Mouse (Mus musculus): Measurements from ENCODE around the gene 6330409D20Rik.

Gene 6330409D20Rik

DNA sequence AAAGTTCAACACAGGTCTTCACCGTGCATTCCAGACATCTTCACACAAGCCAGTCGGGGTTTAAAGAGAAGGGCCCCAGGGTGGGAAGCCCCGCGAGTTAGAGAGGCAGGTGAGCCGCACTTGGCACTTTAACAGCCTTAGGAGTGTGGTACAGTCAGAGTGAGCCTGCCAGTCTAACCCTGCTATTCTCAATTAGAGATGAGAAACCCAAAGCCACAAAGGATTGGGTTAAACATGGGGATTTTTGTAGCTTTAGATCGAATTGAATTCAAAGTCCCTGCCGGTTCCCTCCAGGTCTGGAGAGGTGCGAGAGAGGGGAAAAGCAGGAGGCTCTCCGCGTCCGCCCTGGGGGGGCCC is at the start of gene 6330409D20Rik:
TSS of gene 6330409D20Rik (minus strand) at position 101 of the 357 bp plus-strand sequence.
- no peak for DNase-seq

DNA sequence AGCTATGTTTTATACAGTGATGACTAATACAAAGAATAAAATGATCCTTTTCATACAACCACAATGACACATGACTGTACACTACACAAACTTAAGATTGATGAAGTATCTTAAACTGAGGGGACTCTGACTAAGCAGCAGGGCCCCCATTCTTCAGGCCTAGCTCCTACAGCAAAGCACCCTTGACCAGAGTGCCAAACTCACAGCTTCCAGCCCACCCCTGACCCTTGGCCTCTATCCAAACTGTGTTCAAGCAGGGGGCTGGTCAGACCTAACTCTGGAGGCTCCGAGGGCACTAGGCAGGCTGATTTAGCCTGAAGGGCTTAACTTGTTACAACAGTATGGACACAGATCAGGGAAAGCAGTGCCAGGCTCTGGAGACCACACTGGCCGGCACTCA is 47.8 kb upstream of the 6330409D20Rik start:
- no peak for DNase-seq

DNA sequence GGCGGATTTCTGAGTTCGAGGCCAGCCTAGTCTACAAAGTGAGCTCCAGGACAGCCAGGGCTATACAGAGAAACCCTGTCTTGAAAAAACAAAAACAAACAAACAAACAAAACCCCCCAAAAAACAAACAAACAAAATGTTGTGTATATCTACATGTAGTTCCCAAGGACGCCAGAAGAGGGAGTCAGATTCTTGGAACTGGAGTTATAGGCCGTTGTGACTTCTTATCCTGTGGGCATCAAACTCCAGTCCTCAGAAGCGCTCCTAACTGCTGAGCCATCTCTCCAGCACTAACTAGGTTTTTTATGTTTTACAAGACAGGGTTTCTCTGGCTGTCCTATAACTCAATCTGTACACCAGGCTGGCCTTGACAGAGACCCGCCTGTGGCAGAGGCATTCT is 46.4 kb upstream of the 6330409D20Rik start:
- peak; percentile 55 to 66 for DNase-seq

DNA sequence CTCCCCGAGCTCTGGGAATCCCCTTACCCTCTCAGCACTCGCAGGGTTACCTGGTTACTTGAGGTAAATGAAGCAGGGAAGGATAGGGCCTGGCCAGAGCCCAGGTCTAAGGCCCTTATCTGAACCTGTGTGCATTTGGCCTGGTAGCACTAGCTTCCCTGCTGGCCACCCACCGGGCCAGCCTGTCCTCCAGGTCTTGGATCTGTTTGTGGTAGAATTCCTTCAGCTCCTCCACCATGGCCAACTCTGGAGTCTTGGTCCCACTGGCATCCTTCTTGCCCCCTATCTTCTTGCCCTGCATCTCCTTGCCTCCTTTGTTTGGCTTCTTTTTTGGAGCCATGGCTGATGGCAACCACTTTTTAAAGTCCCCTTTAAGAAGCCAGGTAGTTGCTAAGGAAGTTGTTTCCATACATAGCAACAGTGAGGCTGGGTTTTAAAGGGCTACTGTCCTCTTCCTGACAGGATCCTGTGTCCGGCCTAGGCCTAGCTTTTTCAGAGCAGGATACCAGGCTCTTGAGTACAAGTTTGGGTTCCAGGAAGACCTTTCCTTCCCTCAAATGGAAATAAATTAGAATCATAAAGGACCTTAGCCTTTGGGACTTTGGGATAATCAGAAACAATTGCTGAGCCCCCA is 43.3 kb upstream of the 6330409D20Rik start, which contains the start of gene Cfap157:
TSS of gene Cfap157 (minus strand) at position 381 of the 634 bp plus-strand sequence.
- no peak for DNase-seq

DNA sequence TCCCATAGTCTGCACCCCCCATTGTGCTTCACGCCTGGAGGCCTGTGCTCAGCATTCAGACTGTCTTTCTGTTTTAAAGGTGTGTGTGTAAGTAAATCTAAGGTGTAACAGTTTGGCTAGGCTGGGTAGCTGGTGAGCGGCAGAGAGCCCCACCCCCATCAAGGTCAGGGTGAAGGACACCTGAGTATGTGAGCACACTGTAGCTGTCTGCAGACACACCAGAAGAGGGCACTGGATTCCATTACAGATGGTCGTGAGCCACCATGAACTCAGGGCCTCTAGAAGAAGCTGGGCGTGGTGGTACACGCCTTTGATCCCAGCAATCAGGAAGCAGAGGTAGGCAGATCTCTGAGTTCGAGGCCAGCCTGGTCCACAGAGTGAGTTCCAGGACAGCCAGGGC is 40.9 kb upstream of the 6330409D20Rik start:
- DNase-seq = peak in 1 of 2 experiments; percentile 3

DNA sequence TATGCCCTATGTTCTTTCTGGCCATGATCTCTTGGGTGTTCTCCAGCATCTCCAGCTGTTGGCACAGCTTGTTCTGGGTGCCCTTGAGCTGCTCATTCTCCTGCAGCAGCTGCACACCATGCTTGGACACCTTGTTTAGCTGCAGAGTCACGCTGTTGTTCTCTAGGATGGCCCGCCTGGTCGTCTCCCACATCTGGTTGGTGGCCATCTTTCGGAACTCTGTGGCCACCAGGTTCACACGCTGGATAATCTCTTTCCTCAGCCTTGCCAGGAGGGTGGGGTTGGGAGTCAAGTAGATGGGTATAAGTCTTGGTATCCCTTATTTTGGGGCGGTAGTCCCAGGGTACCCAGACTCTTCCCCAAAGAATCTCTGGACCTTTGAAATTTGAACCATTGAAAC is 38.9 kb upstream of the 6330409D20Rik start:
- no peak for DNase-seq

DNA sequence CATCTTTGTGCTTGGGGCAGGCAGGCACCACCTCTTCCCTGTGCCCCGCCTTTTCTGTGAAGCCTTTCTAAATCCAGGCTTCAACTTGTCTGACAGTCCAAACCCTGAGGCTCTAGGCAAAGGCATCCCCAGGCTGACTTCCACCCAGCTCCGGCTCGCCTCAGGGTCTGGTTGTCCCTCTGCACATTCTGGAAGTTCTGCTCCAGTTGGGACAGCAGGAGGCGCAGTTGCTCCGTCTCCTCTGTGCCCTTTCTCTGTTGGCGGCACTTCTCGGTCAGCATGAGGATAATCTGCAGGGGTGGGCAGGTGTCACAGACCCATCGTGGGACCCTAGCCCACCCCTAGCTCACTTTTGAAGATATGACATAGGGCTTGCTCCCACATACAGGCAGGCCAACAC is 38.3 kb upstream of the 6330409D20Rik start:
- DNase-seq = peak; percentile 73 to 81

DNA sequence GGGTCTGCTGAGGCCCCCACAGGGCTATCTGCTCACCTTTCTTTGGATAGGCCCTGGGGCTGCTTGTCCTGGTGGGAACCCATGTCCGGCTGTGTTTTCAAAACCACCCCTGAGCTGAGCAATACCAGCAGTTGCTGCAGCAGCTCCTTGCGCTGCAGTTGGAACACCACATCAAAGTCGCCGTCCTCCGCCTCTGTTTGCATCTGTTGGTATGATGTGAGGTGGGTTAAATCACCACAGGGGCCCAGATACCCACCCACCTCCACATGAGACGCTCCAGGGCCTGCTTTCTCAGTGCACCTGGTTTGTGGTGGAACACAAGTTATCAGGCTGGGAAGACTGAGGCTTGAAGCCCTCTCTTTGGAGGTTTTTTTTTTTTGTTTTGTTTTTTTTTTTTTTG is 37.3 kb upstream of the 6330409D20Rik start:
- no peak for DNase-seq

DNA sequence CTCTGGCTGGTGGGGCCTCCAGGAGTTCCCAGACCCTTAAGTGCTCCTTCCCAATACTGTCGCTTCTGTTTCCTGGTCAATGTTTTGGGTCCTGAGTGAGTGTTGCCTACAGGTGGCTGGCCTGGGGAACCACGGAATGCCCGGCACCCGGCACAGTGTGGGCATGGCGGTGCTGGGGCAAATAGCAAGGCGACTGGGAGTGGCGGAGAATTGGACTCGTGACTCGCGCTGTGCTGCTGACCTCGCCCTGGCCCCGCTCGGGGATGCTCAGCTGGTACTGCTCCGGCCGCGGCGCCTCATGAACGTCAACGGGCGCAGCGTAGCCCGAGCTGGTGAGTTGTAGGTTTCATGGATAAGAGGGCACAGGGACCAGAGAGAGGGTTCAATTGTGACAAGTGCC is 35.4 kb upstream of the 6330409D20Rik start:
- no peak for DNase-seq

DNA sequence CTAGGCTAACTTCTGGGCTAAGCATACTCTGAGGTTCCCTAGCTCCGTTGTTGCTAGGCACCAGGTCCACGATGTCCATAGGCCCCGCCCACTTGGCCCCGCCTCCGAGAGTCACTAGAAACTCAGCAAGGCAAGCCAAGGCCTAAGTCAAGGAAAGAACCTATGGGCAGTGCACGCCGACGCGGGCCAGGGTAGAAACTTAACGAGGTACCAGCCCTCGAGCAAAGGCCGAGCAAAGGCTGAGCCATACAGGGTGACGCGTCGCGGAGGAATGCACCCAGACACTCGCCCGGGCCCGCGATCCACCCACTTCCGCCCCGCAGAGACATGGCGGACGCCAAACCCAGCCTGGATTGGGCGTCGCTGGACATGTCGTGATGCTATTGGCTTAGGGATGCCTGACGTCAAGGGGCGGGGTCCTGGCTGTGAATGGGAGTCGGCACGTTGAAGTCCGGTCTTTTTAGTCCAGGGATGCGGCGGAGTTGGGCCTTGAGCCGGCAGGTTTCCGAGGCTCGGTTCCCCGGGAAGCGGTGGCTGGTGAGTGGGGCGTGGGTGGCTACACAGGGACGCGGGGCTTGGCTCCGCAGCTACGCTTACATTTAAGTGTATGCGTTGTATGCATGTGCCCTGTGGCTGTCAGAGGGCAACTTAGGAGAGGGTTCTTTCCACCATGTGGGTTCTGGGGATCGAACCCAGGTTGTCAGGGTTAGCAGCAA is 34.7 kb upstream of the 6330409D20Rik start, which contains the start of the genes Ttc16 and Ptrh1:
TSS of gene Ttc16 (minus strand) at position 275 of the 716 bp plus-strand sequence.
TSS of gene Ptrh1 (plus strand) at position 428 of the 716 bp plus-strand sequence.
- DNase-seq = peak; percentile 96 to 99

DNA sequence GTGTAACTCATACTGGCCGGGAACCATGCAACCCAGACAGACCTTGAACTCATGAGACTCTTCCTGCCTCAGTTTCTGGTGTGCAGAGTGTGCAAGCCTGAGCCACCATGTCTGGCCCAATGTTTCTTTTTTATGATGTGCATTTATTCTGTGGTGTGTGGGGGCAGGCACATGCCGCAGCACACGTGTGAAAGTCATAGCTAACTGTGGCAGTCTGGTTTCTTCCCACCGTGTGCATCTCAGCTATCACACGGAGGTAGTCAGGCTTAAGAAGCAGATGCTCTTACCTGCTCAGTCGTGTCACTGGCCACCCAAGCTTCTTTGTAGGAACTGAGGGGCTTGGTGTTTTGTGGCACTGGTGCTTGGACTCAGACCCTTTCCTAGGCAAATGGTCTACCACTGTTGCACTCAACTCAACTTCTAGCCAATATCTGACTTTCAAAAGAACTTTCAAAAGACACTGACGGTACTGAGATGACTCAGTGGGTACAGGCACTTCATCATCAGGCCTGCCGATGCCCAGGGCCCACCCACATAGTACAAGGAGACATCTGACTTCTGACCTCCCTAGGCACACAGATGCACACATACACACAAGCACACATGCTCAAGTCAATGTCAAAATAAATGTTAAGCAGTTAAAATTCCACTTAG is 31.9 kb upstream of the 6330409D20Rik start:
- DNase-seq = no peak

DNA sequence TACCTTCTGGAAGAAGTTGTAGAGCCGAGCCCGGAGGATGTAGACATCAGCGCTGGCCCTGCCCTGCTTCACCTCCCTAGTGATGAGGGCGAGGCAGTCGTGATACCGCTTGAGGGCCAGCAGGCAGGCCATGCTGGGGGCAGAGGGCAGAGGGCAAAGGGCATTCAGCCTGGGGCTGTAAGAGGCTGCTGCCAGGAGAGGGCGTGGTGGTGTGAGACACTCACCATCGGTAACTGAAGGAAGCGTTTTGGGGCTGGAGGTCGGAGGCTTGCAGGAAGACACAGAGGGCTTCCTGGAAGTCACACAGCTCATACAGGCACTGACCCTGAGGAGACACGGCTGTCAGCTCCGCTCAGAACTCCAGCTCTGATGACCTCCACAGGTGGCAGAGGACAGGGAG is 31.1 kb upstream of the 6330409D20Rik start:
- DNase-seq = no peak

DNA sequence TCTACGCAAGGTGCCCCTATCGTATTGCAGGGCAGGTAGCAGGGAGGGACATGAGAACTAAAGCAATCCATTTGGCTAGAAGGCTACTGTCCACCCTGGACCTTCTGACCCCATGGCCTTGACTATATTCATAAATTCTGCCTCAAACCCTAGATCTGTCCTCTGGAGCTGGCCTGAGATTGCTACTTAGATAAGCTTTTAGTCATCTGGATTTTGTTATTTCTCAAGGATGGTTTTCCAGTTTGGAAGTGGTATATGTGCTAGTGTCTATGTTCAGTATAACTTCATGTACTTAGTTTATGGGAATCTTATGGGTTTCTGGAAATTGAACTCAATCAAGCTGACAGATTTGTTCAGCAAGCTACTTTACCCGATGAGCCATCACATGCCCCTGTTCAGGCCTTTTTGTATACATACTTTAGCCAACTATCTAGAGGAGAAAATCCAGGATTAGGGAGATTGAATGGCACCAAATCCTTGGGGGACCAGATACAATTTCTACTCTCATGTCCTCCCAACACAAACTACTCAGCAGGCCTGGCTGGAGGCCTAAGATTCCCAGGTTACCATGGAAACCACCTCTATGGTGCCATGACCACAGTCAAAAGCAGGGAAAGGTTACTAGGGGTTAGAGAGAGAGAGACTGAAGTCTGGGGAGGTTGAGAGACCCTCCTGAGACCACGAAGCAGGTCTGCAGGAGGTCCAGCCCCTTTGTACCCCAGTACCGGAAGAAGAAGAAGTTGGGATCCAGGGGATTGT is 28.7 kb upstream of the 6330409D20Rik start:
- no peak for DNase-seq

DNA sequence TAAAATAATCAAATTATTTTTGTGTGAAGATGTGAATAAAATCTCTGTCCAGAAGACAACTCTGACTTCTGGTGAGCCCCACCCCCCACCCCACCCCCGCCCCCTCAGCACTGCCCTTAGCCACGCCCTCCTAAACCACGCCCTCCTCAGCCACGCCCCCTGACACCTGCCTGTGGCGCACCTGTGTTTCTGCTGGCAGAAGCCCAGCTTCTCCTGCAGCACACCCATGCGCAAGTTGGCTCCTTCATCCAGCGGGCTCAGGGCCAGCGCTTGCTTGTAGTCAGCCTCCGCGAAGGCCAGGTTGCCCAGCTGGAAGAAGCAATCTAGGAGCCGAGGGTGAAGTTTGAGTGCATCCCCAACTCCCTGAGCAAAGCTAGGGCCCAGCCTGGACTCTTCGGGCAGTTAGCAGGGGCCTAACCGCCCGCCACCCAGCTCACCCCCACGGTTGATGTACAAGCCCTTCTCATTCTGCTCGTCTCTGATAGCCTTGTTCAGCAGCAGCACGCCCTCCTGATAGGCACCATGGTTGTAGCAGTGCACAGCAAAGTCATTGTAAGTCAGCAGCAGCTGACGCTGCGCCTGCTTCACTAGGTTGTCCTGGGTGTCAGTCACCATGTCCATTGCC is 28.0 kb upstream of the 6330409D20Rik start:
- peak; percentile 57 to 64 for DNase-seq

DNA sequence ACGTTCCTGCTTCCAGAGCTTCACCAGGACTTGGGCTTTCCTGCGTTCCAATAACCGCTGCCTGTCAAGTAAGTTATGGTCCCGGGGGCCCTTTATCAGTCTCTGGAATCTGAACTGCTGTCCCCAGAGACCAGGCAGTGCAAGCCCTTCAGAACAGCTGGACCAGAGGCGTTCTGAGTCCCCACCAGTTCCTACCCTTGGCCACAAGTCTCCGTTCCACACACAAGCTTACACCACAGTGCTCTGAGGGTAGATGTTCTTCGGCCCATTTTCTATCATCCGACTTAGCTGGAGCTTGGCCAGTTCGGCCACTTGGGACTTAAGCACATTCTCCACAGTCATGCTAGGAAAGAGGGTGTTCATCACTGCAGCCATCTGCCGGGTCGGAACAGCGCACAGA is 26.4 kb upstream of the 6330409D20Rik start:
- DNase-seq = no peak

DNA sequence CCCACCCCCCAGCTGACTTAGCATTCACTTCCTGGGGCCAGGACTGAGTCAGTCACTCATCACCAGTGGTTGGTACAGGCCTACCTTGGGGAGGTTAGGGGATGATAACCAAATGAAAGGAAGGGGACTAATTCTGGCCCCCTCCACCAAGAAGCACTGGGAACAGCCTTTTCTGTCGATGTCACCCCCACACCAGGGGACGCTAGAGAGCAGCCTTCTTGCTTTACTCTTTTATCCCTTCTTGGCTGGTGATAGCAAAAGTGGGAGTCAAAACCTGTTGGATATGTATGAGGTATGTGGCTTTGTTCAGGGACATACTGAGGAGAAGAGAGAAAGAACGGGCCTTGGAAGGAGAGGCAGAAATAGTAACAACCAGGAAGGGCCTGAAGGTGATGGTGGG is 22.5 kb upstream of the 6330409D20Rik start:
- DNase-seq = peak in 1 of 2 experiments; percentile 1

DNA sequence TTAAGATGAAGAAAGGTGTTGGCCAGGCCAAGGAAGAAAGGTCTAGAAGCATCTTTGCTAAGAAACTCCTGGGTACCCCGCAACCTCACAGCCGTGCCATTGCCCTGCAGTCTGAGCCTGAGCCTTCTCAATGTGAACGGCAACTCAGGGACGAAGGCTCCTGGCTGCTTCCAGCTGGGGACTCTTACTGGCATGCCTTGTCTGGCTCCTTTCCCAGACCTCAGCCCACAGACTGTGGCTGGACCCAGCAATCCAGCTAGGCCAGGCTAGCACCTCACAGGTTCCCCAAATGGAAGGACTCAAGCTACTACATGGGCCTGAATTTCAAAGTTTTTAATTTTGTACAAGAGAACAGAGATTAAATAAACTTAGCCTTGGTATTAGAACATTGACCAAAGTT is 21.0 kb upstream of the 6330409D20Rik start:
- no peak for DNase-seq

DNA sequence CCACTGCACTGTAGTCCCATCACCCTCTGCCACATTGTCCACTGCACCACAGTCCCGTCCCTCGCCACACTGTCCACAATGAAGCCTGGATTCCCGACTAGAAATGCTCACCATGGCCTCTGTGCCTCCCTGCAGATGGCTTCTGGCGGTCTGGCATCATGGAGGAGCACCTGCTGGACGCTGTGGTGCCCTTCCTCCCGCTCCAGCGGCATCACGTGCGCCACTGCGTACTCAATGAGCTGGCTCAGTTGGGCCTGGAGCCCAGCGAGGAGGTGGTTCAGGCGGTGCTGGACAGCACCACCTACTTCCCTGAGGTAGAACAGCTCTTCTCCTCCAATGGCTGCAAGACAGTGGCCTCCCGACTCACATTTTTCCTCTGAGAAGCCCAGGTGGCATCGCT is 20.5 kb upstream of the 6330409D20Rik start:
- DNase-seq = no peak

DNA sequence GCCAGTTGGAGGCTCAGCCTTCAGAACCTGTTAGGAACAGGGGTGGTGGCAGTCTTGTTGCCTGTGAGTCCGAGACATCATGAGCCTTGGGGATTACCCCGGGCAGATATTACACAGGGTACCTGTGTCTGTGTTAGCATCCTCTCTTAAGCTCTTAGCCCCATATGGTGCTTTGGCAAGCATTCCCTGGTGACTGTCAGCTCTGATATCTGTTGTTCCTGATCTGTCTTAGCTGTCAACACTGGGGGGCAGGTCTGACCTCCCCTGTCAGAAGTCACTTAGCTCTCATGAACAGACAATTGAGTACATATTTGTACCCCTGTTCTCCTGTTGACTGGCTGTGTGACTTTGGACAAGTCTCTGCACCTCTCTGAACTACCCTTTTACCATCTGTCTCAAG is 18.2 kb upstream of the 6330409D20Rik start:
- no peak for DNase-seq

DNA sequence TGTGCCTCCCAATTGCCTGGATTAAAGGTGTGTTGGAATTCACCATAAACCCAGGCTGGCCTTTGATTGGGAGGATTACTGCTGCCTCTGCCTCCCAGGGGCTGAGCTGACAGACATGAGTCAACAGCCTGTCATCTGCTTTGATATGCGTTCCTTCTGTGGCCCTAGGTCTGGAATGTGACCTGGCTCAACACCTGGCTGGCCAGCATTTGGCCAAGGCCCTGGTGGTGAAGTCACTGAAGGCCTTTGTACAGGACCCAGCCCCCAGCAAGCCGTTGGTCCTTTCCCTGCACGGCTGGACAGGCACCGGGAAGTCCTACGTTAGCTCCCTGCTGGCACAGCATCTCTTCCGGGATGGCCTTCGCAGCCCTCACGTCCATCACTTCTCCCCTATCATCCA is 17.7 kb upstream of the 6330409D20Rik start:
- no peak for DNase-seq

DNA sequence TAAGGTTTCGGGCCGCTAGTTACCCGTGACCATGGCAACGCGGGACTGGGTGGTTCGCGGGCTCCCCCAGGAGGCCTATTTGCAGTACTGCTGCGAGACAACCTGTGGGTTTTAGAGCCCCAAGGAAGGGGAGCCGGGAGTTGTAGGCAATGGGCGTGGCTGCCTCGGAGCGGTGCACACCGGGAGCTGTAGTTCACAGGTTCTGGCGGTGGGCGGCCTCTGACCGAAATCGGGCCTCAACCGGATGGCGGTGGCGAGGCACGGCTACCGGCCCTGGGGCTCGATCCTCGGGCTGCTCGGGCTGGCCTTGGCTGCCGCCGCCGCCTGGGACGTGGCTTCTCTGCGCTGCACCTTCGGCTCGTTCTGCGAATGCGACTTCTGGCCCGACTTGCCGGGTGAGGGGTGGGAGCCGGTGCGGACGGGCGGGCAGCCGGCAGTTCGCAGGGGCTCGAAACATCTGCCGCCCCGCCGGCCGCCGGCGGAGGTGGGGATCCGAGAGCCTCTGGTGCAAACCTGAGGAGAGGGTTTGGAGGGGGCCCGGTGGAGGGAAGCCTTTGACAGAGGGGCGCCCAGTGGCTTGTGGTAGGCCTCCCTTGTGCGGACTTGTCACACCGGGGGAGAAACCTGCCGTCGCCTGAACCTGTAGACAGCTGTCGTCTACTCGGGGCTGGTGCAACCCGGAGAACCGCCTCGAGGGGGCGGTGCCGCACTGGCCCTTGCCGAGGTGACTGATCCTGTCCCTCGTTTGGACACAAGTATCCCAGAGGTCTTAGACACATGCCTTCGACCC is 16.4 kb upstream of the 6330409D20Rik start, which contains the start of gene Tor2a:
TSS of gene Tor2a (plus strand) at position 179 of the 790 bp plus-strand sequence.
- DNase-seq = peak; percentile 96 to 98

DNA sequence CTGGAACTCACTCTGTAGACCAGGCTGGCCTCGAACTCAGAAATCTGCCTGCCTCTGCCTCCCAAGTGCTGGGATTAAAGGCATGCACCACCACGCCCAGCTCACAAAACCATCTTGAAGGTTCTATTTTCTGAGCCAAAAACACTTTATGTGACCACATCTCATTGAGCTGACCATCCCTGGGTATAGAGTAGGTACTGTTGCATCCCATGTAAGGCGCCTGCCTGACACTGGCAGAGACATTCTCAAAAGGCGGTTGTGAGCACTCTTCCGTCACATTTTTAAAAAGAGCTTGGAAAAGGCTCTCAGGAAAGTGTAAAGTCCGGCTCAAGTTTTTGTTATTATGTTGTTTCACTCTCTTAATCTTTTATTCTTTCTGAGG is 15.8 kb upstream of the 6330409D20Rik start:
- no peak for DNase-seq
